Mouse (Mus musculus) small intestine, adult 2 months (tissue): ENCODE data around the gene Grb2.

Experiments
- CTCF ChIP-seq: fragments of 200-500 bp; IDR thresholded peaks from 2 replicates; pipeline ENCODE4 v1.5.1; 2012; ENCODE audit warnings: low read depth, mild to moderate bottlenecking, control low read depth, inconsistent platforms, low read length, moderate library complexity, mixed read lengths; ENCODE audit not compliant: insufficient replicate concordance, insufficient read length; ENCODE audit errors: extremely low read depth
- POLR2A ChIP-seq: fragments of 200-500 bp; IDR thresholded peaks from 2 replicates; pipeline ENCODE4 v1.6.1; 2012; ENCODE audit warnings: low read depth, mild to moderate bottlenecking, control low read depth, inconsistent platforms, low read length, moderate library complexity

GRCm38 (mm10) chr11:115603476-115604303 is 104.7 kb downstream of the Grb2 start, which contains the start of the genes Mrps7 and Gga3:
- TF ChIP-seq CTCF (no peak), POLR2A (peak; percentile 45)
